Mouse (Mus musculus) layer of hippocampus, adult 18-20 months (tissue): ENCODE results near the gene Pnliprp2. TPM values are rescaled to one million over a fixed set of nuclear protein-coding genes. Genes with fewer than 3 reads are reported as not detected.

Experiments used
- DNase-seq, 2 experiments: peaks; one replicate each; pipeline ENCODE4 v3.0.0; 2022; ENCODE audit warnings: low spot score in 2 of 2
- long read RNA-seq: library from polyadenylated mRNA; stranded (forward); transcript quantifications from one replicate; pipeline ENCODE4 v2.0.0, GENCODE M21; 2021
- total RNA-seq, 2 experiments: library from RNA; stranded (reverse); gene quantifications; 2 replicates each; pipeline ENCODE4 v1.2.3; 2021

Pnliprp2 gene
- total RNA-seq, result under 1 TPM; 0.20 to 0.27 TPM
- long read RNA-seq, result 0 reads

GRCm38 (mm10) chr19:58759423-58759822, at the start of gene Pnliprp2:
TSS of gene Pnliprp2 (plus strand) at chr19:58759719.
- DNase-seq, result no peak

- DNase-seq, result no peak
These were observed 41.6 kb upstream of the Pnliprp2 start for GRCm38 (mm10) chr19:58717925-58718324.

GRCm38 (mm10) chr19:58720439-58720838, 39.1 kb upstream of the Pnliprp2 start:
- no peak for DNase-seq

GRCm38 (mm10) chr19:58726551-58726950, 33.0 kb upstream of the Pnliprp2 start:
- no peak for DNase-seq

- DNase-seq, result no peak
These were observed 31.8 kb upstream of the Pnliprp2 start for GRCm38 (mm10) chr19:58727756-58728155.

- DNase-seq, result no peak
These were observed 31.0 kb upstream of the Pnliprp2 start, which contains the start of gene Pnliprp1 for GRCm38 (mm10) chr19:58728445-58729031. TSS of gene Pnliprp1 (plus strand) at chr19:58728887.

GRCm38 (mm10) chr19:58733216-58733615, 26.3 kb upstream of the Pnliprp2 start:
- no peak for DNase-seq

GRCm38 (mm10) chr19:58738111-58738510, 21.4 kb upstream of the Pnliprp2 start:
- no peak for DNase-seq

GRCm38 (mm10) chr19:58741036-58741435, 18.5 kb upstream of the Pnliprp2 start:
- no peak for DNase-seq

GRCm38 (mm10) chr19:58742711-58743110, 16.8 kb upstream of the Pnliprp2 start:
- DNase-seq, result no peak

- DNase-seq, result no peak
These were observed 15.8 kb upstream of the Pnliprp2 start for GRCm38 (mm10) chr19:58743736-58744135.

- DNase-seq, result no peak
These were observed 12.0 kb upstream of the Pnliprp2 start for GRCm38 (mm10) chr19:58747498-58748000.

GRCm38 (mm10) chr19:58750822-58751221, 8.7 kb upstream of the Pnliprp2 start:
- peak in 1 of 2 experiments; percentile 39 for DNase-seq

GRCm38 (mm10) chr19:58751504-58751903, 8.0 kb upstream of the Pnliprp2 start:
- no peak for DNase-seq

- DNase-seq, result no peak
These were observed 648 bp upstream of the Pnliprp2 start for GRCm38 (mm10) chr19:58758871-58759270.

GRCm38 (mm10) chr19:58762316-58762715, 2.8 kb downstream of the Pnliprp2 start:
- DNase-seq, result no peak

GRCm38 (mm10) chr19:58762848-58763541, 3.5 kb downstream of the Pnliprp2 start:
- peak; percentile 48 to 71 for DNase-seq

GRCm38 (mm10) chr19:58767329-58767728, 7.8 kb downstream of the Pnliprp2 start:
- DNase-seq, result no peak

GRCm38 (mm10) chr19:58776461-58776860, 16.9 kb downstream of the Pnliprp2 start:
- DNase-seq, result no peak

- no peak for DNase-seq
These were observed 22.0 kb downstream of the Pnliprp2 start for GRCm38 (mm10) chr19:58781566-58781965.

GRCm38 (mm10) chr19:58783938-58784337, 24.4 kb downstream of the Pnliprp2 start:
- DNase-seq, result peak in 1 of 2 experiments; percentile 71

GRCm38 (mm10) chr19:58789194-58789593, 29.7 kb downstream of the Pnliprp2 start:
- DNase-seq, result peak in 1 of 2 experiments; percentile 41
